Mouse (Mus musculus) forebrain, embryonic 11.5 days (tissue): ENCODE data around the gene Maml2. TPM values are rescaled to one million over a fixed set of nuclear protein-coding genes. Genes with fewer than 3 reads are reported as not detected.

Source experiments
- ATAC-seq: fragments of 200-750 bp; cut with Nextera tagmentation; replicated peaks from 2 replicates; pipeline ENCODE4 v1.8.0; 2017; ENCODE audit warnings: moderate TSS enrichment; ENCODE audit not compliant: low FRiP score
- DNase-seq: peaks from one replicate; pipeline ENCODE4 v3.0.0-alpha.2; 2017; ENCODE audit warnings: low spot score
- H3K27ac ChIP-seq: fragments of 300-500 bp; sonication (generic); 2 replicates; pipeline ENCODE4 v1.5.1; 2014; ENCODE audit warnings: low read depth, low read length
- H3K27me3 ChIP-seq: fragments of 300-500 bp; sonication (generic); 2 replicates; pipeline ENCODE4 v1.6.1; 2014; ENCODE audit warnings: mild to moderate bottlenecking, low read length, mixed read lengths; ENCODE audit not compliant: control insufficient read depth, insufficient read depth
- H3K36me3 ChIP-seq: fragments of 300-500 bp; sonication (generic); 2 replicates; pipeline ENCODE4 v1.6.1; 2014; ENCODE audit warnings: mild to moderate bottlenecking, low read length, moderate library complexity, mixed read lengths; ENCODE audit not compliant: control insufficient read depth, insufficient read depth
- H3K4me1 ChIP-seq: fragments of 300-500 bp; sonication (generic); replicated peaks from 2 replicates; pipeline ENCODE4 v1.6.1; 2014; ENCODE audit warnings: low read length, mixed read lengths; ENCODE audit not compliant: control insufficient read depth, insufficient read depth
- H3K4me2 ChIP-seq: fragments of 300-500 bp; sonication (generic); 2 replicates; pipeline ENCODE4 v1.6.1; 2014; ENCODE audit warnings: low read depth, mild to moderate bottlenecking, low read length, moderate library complexity, mixed read lengths; ENCODE audit not compliant: severe bottlenecking
- H3K4me3 ChIP-seq: fragments of 300-500 bp; sonication (generic); 2 replicates; pipeline ENCODE4 v1.5.1; 2014; ENCODE audit warnings: low read depth, low read length
- H3K9ac ChIP-seq: fragments of 300-500 bp; sonication (generic); 2 replicates; pipeline ENCODE4 v1.6.1; 2014; ENCODE audit warnings: low read length
- H3K9me3 ChIP-seq: fragments of 300-500 bp; sonication (generic); 2 replicates; pipeline ENCODE4 v1.6.1; 2016; ENCODE audit warnings: low read length, mixed read lengths; ENCODE audit not compliant: control insufficient read depth
- WGBS: fragments of 180-500 bp; shearing (Covaris S2); extraction: QIAGEN DNeasy Blood & Tissue Kit; methylation state at CpG from one replicate; pipeline ENCODE4 v1.1.7; 2014; 5-methylcytosine and 5-hydroxymethylcytosine counted together
- polyA plus RNA-seq: library from polyadenylated mRNA; unstranded; fragments of >200 nt; fragmentation: Nextera tagmentation; extraction: Ambion mirVana; gene quantifications from 2 replicates; pipeline ENCODE4 v1.2.1, GENCODE M21; 2014

The Maml2 gene
- polyA plus RNA-seq, 1 experiment from 2014 or later, result 9.8 TPM

DNA sequence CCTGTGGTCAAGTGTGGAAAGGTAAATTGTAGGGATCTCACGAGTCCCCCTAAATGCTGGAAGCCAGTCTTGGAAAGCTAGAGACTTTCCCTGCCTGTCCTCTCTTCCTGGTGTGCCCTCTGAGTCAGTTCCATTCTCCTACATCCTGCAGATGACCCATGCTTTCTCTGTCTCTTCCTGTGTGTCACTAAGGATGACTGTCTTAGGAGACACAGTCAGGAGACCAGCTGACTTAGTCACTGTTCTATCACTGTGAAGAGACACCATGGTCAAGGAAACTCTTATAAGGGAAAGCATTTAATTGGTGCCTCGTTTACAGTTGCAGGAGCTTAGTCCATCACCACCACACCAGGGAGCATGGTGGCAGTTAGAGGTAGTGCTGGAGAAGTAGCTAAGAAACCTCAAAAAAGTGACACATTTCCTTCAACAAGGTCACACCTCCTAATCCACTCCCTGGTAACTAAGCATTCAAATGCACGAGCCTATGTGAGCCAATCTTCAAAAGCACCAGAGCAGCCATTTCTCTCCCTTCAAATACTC, 310.8 kb downstream of the Maml2 start:
- ATAC-seq, result no peak
- no peak overlapping the region for H3K9ac ChIP-seq
- H3K4me2 ChIP-seq, result no peak overlapping the region
- no peak for DNase-seq
- WGBS, result 59% methylated on average over 3 of the region's 3 CpGs
- no peaks in the 10 kb centered on the region for H3K9me3 ChIP-seq
- no peaks in the 10 kb centered on the region for H3K27me3 ChIP-seq
- no peaks in the 10 kb centered on the region for H3K36me3 ChIP-seq
- H3K27ac ChIP-seq, result no peak overlapping the region
- no peak overlapping the region for H3K4me3 ChIP-seq
- peaks cover 4% of the 10 kb centered on the region for H3K4me1 ChIP-seq

DNA sequence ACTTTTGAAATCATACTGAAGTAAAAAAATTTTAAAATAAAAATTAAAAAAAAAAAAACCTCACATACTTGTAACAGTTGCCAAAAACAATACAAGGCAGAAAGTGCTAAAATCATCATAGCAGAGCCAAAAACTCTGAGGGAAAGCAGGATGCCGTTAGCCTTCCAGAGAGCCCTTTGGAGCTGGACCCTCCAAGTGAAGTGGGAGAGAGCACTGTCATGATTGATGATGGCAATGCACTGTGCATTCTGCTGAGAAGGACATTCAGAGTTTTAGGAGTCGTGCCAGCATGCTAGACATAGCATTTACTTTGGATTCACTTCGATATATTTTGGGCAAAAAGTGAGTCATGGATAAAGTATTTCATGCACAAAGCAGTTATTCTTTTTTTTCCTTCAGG, 313.8 kb downstream of the Maml2 start:
- 91% methylated on average over 3 of the region's 3 CpGs for WGBS
- H3K27me3 ChIP-seq, result no peaks in the 10 kb centered on the region

DNA sequence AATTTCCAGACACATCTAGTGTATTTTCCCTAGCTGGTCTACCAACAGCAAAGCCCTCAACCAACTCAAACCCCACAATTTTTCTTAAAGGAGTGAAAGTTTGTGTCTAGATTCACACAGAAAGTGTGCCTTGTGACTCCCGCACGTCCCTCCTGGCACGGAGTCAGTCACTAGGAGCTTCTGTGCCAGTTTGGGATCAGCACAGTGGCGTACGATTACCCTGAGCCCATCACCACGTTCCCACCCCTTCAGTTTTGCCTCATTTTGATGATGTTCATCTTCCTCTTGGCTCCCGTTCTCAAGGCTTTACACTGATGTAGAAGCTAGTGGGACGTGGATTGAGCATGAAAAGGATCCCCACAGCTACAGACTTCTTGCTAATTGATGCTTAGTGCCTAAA, 314.6 kb downstream of the Maml2 start:
- Histone ChIP-seq H3K9ac (no peak overlapping the region), H3K4me2 (no peak overlapping the region), H3K27me3 (no peaks in the 10 kb centered on the region), H3K36me3 (no peaks in the 10 kb centered on the region), H3K4me3 (no peak overlapping the region), H3K4me1 (peaks cover 10% of the 10 kb centered on the region), H3K9me3 (no peaks in the 10 kb centered on the region), H3K27ac (no peak overlapping the region)
- DNase-seq, result no peak
- no peak for ATAC-seq
- WGBS, result 50% methylated on average over 8 of the region's 8 CpGs

More for the DNA sequence above, 313.8 kb downstream of the Maml2 start:
- no peak for ATAC-seq
- Histone ChIP-seq H3K9me3 (no peaks in the 10 kb centered on the region), H3K4me3 (no peak overlapping the region), H3K4me1 (peaks cover 10% of the 10 kb centered on the region), H3K4me2 (no peak overlapping the region), H3K27ac (no peak overlapping the region), H3K9ac (no peak overlapping the region), H3K36me3 (no peaks in the 10 kb centered on the region)
- no peak for DNase-seq

DNA sequence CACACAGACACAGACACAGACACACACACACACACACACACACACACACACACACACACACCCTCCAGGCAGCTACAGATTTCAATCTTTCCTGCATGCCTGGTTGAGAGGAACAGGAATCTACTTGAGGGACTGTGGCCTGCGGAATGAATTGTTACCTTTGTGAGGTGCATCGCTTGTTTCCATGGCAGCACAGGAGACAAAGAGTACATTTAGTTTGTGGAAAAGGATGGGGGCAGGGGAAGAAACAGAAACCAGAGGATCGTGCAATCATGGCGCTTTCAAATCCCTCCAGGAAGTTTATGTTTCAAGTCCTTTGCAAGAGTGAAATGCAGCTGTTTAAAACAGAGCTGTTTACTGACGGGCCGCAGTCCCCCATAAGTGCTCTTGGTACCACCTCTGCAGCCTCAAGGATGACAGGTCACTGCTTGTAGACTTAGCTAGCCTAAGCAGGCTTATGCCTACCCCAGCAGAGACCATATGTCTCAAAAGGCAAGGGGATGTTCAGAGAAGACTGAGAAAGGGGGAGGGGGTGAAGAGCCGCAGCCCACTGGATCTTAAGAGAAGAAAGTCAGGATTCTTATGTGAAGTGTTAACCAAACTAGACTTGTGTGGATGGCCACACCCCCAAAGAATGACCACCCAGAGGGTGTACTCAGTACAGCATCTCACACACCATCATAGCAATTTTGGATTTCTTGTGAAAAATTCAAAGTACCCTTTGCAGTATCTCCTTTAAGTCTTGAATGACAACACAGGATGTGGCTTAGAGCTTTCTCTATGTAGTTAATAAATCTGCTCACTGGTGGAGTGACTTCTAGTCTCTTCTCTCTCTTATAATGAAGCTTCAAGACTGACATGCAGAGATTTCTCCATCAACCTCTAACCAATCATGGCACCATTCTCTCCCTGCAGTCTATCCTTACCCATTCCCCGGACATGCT, 315.8 kb downstream of the Maml2 start:
- no peak overlapping the region for H3K4me3 ChIP-seq
- peak; percentile 72 for ATAC-seq
- DNase-seq, result peak; percentile 55
- peak overlapping the region; percentile 16; the same call in 1 of the 2 replicates for H3K9ac ChIP-seq
- H3K4me1 ChIP-seq, result peaks cover 10% of the 10 kb centered on the region
- WGBS, result 34% methylated on average over 8 of the region's 8 CpGs
- H3K27me3 ChIP-seq, result no peaks in the 10 kb centered on the region
- H3K36me3 ChIP-seq, result no peaks in the 10 kb centered on the region
- no peaks in the 10 kb centered on the region for H3K9me3 ChIP-seq
- peak overlapping the region; percentile 61; the same call in 1 of the 2 replicates for H3K27ac ChIP-seq
- H3K4me2 ChIP-seq, result peak overlapping the region; percentile 28; the same call in 1 of the 2 replicates

DNA sequence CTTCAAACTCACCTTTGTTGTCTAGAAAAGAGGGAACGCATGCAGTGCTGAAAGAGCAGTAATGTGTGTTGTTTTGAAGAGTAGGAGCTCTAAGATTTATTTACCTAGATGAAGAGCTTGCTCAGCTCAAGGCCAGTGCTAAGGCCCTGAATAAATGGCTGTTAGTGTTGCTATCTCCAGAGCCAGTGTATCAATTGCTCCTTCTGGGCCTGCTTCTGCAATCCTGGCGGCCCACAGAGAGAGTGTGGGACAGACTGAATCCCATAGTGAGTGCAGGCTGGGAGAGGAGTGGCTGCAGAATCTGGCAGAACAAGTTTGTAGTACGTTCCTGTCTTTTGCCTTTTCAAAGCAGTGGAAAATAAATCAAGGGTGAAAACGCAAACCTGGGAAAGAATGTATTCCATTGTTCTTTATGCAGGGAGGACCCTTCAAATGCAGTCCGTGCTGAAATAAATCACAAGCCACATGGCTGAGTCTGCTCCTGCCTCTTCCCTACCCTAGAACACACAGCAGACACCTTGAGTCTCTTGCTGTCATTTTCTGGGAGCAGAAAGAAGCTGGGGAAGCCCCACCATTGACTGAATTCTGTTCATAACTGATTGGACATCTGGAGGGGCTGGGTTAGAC, 318.7 kb downstream of the Maml2 start:
- ATAC-seq (no peak), DNase-seq (no peak)
- Histone ChIP-seq H3K27me3 (no peaks in the 10 kb centered on the region), H3K4me2 (no peak overlapping the region), H3K4me3 (no peak overlapping the region), H3K4me1 (peaks cover 10% of the 10 kb centered on the region), H3K9me3 (no peaks in the 10 kb centered on the region), H3K27ac (no peak overlapping the region), H3K36me3 (no peaks in the 10 kb centered on the region), H3K9ac (no peak overlapping the region; the same call in 1 of the 2 replicates)
- WGBS, result 41% methylated on average over 5 of the region's 5 CpGs

DNA sequence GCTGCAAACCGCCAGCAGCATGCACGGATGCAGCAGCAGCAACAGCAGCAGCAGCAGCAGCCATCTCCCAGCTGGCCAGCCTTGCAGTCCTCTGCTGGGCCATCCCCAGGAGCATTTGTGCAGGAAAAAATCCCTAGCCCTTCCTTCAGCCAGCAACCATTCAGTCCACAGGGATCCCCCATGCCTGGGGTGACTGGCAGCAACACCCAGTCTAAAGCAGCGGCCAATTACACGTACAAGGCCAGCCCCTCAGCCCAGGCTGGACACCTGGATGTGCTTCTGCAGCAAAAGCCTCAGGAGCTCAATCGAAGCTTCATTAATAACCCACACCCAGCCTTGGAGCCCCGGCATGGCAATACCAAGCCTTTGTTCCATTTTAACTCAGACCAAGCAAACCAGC, 323.0 kb downstream of the Maml2 start:
- no peak for ATAC-seq
- no peak overlapping the region for H3K9ac ChIP-seq
- no peak overlapping the region for H3K27ac ChIP-seq
- no peak overlapping the region for H3K4me2 ChIP-seq
- no peaks in the 10 kb centered on the region for H3K36me3 ChIP-seq
- no peak overlapping the region for H3K4me3 ChIP-seq
- no peak for DNase-seq
- no peaks in the 10 kb centered on the region for H3K27me3 ChIP-seq
- WGBS, result 81% methylated on average over 6 of the region's 6 CpGs
- no peaks in the 10 kb centered on the region for H3K9me3 ChIP-seq
- H3K4me1 ChIP-seq, result no peaks in the 10 kb centered on the region

DNA sequence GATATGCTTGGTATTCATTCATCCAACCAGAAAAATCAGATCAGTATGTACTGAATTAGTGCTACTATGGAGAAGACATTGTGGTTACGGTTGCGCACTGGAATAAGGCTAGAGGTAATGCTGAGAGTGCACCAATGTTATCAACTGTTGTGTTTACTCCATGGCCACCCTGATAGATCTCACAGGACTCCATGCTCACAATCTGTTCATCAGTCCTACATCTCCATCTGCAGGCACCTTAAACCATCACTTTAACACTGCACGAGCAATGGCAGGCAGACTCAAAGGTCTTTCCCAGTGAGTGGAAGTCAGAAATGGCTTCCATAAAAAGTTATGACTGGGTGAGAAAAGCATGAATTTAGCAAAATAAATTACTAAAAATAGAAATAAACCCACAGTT, 324.2 kb downstream of the Maml2 start:
- WGBS, result 94% methylated on average over 3 of the region's 3 CpGs
- no peak overlapping the region for H3K4me3 ChIP-seq
- DNase-seq (no peak), ATAC-seq (no peak)
- H3K9ac ChIP-seq, result no peak overlapping the region
- H3K27me3 ChIP-seq, result no peaks in the 10 kb centered on the region
- no peak overlapping the region for H3K27ac ChIP-seq
- no peak overlapping the region for H3K4me2 ChIP-seq
- no peaks in the 10 kb centered on the region for H3K9me3 ChIP-seq
- no peaks in the 10 kb centered on the region for H3K36me3 ChIP-seq
- H3K4me1 ChIP-seq, result no peaks in the 10 kb centered on the region

DNA sequence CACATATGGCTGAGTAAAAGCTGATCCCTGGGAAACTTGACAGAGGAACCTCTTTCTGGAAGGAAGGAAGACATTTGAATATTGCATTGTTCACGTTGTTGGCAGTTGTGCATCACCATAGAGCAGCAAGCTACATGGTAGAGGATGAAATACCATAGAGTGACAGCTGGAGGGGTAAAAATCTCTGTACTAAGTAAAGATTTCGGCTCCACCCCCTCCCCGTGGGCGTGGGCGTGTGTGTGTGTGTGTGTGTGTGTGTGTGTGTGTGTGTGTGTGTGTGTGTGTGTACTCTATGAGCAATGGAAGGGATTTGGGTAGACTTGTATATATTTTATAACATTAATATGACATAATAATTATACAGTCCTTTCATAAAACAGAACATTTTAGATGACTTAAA, 324.7 kb downstream of the Maml2 start:
- no peak for ATAC-seq
- Histone ChIP-seq H3K4me3 (no peak overlapping the region), H3K27ac (no peak overlapping the region), H3K4me2 (no peak overlapping the region), H3K4me1 (no peaks in the 10 kb centered on the region), H3K9ac (no peak overlapping the region), H3K9me3 (no peaks in the 10 kb centered on the region), H3K27me3 (no peaks in the 10 kb centered on the region), H3K36me3 (no peaks in the 10 kb centered on the region)
- 85% methylated on average over 5 of the region's 5 CpGs for WGBS
- DNase-seq, result no peak
